Mouse (Mus musculus) retina, embryonic 14.5 days (tissue): ENCODE results near the gene Gmfg.

ENCODE experiments used
- DNase-seq: peaks from one replicate; pipeline ENCODE4 v3.0.0-alpha.2; 2015; ENCODE audit warnings: low spot score

The Gmfg gene

DNA sequence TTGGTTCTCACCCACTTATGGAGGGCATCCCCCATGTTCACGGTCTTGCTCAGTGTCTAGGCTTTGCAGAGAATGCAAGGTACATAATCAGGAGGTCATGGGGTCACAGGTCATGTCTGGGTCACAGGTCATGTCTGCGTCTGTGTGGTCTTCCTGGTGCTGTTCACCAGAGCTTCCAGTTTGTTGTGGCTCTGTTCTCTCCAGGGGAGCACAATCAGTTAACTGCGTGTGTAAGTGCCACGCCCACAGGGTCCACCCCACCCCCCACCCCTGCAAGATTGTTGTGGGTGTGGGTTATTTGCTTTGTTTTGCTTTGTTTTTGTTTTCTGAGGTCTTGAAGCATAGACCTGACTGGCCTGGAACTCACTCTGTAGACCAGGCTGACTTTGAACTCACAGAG lies 46.9 kb downstream of the Gmfg start:
- no peak for DNase-seq

DNA sequence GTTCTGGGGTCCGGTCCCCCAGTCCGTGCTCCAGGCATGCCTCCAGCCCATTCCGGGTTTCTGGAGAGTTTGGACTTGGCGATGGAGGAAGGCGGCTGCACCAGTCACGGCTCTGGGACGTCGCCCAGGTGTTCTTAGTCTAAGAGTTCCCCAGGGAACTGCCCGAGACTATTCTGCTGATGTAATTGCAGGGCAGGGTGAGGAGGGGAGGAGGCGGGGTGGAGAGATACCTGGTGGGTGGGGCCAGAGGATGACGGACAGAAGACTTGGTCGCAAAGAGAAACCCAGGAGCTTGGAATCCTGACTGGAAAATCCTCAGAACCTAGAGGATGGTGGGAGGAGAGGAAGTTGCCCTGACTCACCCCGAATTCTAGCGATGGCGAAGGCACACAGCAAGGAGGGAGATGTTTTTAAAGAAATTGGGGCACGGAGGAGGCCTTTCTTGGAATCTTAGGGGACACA lies 50.8 kb downstream of the Gmfg start:
- no peak for DNase-seq

DNA sequence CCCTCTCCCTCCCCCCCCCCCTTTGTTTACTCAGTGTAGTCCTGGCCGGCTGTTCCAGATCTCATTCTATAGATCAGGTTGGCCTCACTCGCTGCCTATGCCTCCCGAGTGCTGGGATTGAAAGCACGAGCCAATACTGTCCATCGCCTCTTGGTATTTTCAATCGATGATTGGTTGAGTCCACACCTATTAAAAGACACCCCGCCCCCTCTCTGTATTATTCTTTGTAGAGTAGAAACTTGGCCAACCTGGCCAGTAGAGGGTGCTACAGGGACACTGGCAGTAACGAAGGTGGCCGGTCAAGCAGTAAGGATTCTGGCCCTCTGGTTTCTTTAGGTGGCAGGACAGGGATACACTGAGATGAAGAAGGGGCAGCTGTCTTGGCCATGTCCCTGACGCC lies 53.2 kb downstream of the Gmfg start:
- peak; percentile 69 for DNase-seq

DNA sequence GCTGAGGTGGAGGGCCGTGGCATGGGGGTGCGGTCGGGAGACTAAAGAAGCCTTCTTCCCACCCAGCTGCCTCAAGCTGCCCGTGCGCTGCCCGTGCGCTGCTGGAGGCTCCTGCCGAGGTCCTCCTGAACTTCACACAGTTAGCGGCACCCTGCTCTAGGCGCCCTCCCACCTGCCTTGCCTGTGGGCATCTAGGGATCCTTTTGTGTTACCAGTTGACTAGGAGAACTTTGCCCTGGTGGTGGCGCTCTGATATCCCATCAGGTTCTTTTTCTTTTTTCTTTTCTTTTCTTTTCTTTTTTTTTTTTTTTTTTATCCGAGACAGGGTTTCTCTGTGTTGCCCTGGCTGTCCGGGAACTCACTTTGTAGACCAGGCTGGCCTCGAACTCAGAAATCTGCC lies 53.7 kb downstream of the Gmfg start:
- no peak for DNase-seq

DNA sequence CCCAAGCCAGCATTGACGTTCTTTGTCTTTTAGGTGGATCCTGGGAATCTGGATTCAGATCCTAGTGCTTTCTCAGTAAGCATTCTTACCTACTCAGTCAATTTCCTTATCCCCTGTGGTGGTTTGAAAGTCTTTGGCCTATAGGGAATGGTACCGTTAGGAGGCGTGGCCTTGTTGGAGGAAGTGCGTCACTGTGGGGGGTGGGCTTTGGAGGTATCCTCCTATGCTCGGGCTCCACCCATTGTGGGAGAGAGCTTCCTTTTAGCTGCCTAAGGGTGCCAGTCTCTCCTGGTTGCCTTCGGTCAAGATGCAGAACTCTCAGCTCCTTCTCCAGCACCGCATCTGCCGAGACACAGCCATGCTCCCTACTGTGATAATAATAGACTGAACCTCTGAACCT lies 55.1 kb downstream of the Gmfg start:
- no peak for DNase-seq

DNA sequence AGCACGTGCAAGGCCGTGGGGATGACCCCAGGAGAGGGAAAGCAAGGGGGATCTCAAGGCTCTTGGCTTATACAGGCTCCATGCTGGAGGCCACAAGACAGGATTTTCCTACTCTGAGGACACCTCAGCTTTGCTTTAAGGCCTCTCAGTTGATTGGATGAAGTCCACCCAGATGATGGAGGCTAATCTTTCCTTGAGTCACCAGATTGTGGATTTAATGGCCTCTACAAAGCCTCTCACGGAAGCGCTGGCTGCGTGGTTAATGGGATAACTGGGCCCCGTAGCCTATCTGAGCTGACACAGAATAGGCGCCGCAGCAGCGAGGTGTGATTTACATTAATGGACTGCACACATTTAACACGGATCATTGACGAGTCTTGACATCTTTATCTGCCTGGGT lies 58.2 kb downstream of the Gmfg start:
- DNase-seq, result peak; percentile 40
